In genomic region chr12:108245579-108245978, GRCm38 (mm10) we compare ENCODE assay signal across 8 mouse cellular contexts. TPM values are rescaled to one million over a fixed set of nuclear protein-coding genes. Genes with fewer than 3 reads are reported as not detected.
DNase-seq lines count a peak whose midpoint lies in the region; ATAC-seq lines count a peak whose summit lies in the region.

No protein-coding gene starts in this region.

- H3K4me2 ChIP-seq in heart, embryonic 11.5 days, result peak overlapping the region; percentile 62; the same call in 1 of the 2 replicates
- H3K4me2 ChIP-seq in lung, embryonic 15.5 days, result no peak overlapping the region
- peak overlapping the region; percentile 23; the same call in 1 of the 2 replicates for H3K4me2 ChIP-seq in intestine, embryonic 15.5 days (replicated peaks)
- no peak overlapping the region for H3K4me2 ChIP-seq in neural tube, embryonic 15.5 days

- H3K27me3 ChIP-seq in heart, embryonic 11.5 days (ENCODE audit: control insufficient read depth, insufficient read depth, low read length), result no peaks in the 10 kb centered on the region
- no peaks in the 10 kb centered on the region for H3K27me3 ChIP-seq in lung, embryonic 15.5 days
- H3K27me3 ChIP-seq in intestine, embryonic 15.5 days (replicated peaks), result no peaks in the 10 kb centered on the region
- H3K27me3 ChIP-seq in neural tube, embryonic 15.5 days (replicated peaks), result no peaks in the 10 kb centered on the region

- H3K36me3 ChIP-seq in heart, embryonic 11.5 days (ENCODE audit: control insufficient read depth, insufficient read depth, low read length), result no peaks in the 10 kb centered on the region
- no peaks in the 10 kb centered on the region for H3K36me3 ChIP-seq in lung, embryonic 15.5 days
- H3K36me3 ChIP-seq in intestine, embryonic 15.5 days, result no peaks in the 10 kb centered on the region
- no peaks in the 10 kb centered on the region for H3K36me3 ChIP-seq in neural tube, embryonic 15.5 days

- no peak overlapping the region for H3K4me3 ChIP-seq in heart, embryonic 11.5 days (ENCODE audit: low read depth, low read length)
- H3K4me3 ChIP-seq in lung, embryonic 15.5 days, result no peak overlapping the region
- H3K4me3 ChIP-seq in intestine, embryonic 15.5 days (replicated peaks), result no peak overlapping the region
- no peak overlapping the region for H3K4me3 ChIP-seq in neural tube, embryonic 15.5 days (replicated peaks)

- no peaks in the 10 kb centered on the region for H3K9me3 ChIP-seq in heart, embryonic 11.5 days (replicated peaks; ENCODE audit: control insufficient read depth, low read length)
- H3K9me3 ChIP-seq in lung, embryonic 15.5 days, result no peaks in the 10 kb centered on the region
- no peaks in the 10 kb centered on the region for H3K9me3 ChIP-seq in intestine, embryonic 15.5 days
- no peaks in the 10 kb centered on the region for H3K9me3 ChIP-seq in neural tube, embryonic 15.5 days (replicated peaks)

- WGBS in heart, embryonic 11.5 days (ENCODE audit: insufficient replicate concordance), result 38% methylated on average over 9 of the region's 9 CpGs
- WGBS in lung, embryonic 15.5 days, result 52% methylated on average over 9 of the region's 9 CpGs
- WGBS in intestine, embryonic 15.5 days, result 50% methylated on average over 9 of the region's 9 CpGs
- WGBS in neural tube, embryonic 15.5 days, result 38% methylated on average over 9 of the region's 9 CpGs

- peak overlapping the region; percentile 96 for H3K27ac ChIP-seq in heart, embryonic 11.5 days (ENCODE audit: low read depth, low read length)
- H3K27ac ChIP-seq in lung, embryonic 15.5 days, result peak overlapping the region; percentile 8; the same call in 1 of the 2 replicates
- no peak overlapping the region for H3K27ac ChIP-seq in intestine, embryonic 15.5 days
- H3K27ac ChIP-seq in neural tube, embryonic 15.5 days (replicated peaks), result peak overlapping the region; percentile 41; the same call in 1 of the 2 replicates

- peaks cover 81% of the 10 kb centered on the region for H3K4me1 ChIP-seq in heart, embryonic 11.5 days (ENCODE audit: control insufficient read depth, insufficient read depth, low read length)
- peaks cover 72% of the 10 kb centered on the region for H3K4me1 ChIP-seq in lung, embryonic 15.5 days
- H3K4me1 ChIP-seq in intestine, embryonic 15.5 days (replicated peaks), result peaks cover 77% of the 10 kb centered on the region
- peaks cover 88% of the 10 kb centered on the region for H3K4me1 ChIP-seq in neural tube, embryonic 15.5 days

- 0 out of 2 replicates have a peak overlapping the region, but pooled peaks have one; percentile 8 for H3K9ac ChIP-seq in heart, embryonic 11.5 days (ENCODE audit: low read depth, low read length)
- H3K9ac ChIP-seq in lung, embryonic 15.5 days, result no peak overlapping the region
- H3K9ac ChIP-seq in intestine, embryonic 15.5 days, result no peak overlapping the region
- no peak overlapping the region for H3K9ac ChIP-seq in neural tube, embryonic 15.5 days (replicated peaks)

- no peak for ATAC-seq in heart, embryonic 11.5 days (replicated peaks; ENCODE audit: insufficient number of reproducible peaks, low FRiP score, low TSS enrichment)
- ATAC-seq in lung, embryonic 15.5 days (ENCODE audit: borderline replicate concordance, extremely low read depth, low FRiP score, low TSS enrichment), result no peak
- ATAC-seq in intestine, embryonic 15.5 days, result no peak
- no peak for ATAC-seq in neural tube, embryonic 15.5 days (ENCODE audit: low FRiP score)

- DNase-seq in heart, postnatal 14 days, result no peak
- no peak for DNase-seq in lung, postnatal 10 days
- DNase-seq in right cerebral cortex, postnatal 25 days, result no peak
- DNase-seq in urinary bladder, postnatal 10 days (ENCODE audit: low spot score), result no peak

- intact Hi-C loops in heart, postnatal 14 days (cut with DNase I), result no loop called here

RNA-seq across cellular contexts. Expression of gene Ccdc85c, which starts 29.6 kb away (rescaled TPM):
- 6.3 and 7.8 TPM in 2 replicates for polyA plus RNA-seq in heart, embryonic 11.5 days (2014; fragmentation: Nextera tagmentation; extraction: Ambion mirVana)
- 10 to 100 TPM; 33.2 to 35.2 TPM for total RNA-seq in heart, postnatal 14 days (2021)
- polyA plus RNA-seq in lung, embryonic 15.5 days (2015; fragmentation: Nextera tagmentation; extraction: Ambion mirVana), result 4.9 and 6.1 TPM in 2 replicates
- 8.7 and 9.3 TPM in 2 replicates for polyA plus RNA-seq in intestine, embryonic 15.5 days (2015; fragmentation: Nextera tagmentation; extraction: Ambion mirVana)
- 10.5 and 11.9 TPM in 2 replicates for polyA plus RNA-seq in neural tube, embryonic 15.5 days (2015; fragmentation: Nextera tagmentation; extraction: Ambion mirVana)

Comparison
In these comparisons a context has a peak if more than half of its experiments do, and no peak if none do; other contexts are left out.
1. H3K4me2 ChIP-seq: peak in heart, embryonic 11.5 days (single experiment) and intestine, embryonic 15.5 days (single experiment); none in lung, embryonic 15.5 days (single experiment) and neural tube, embryonic 15.5 days (single experiment).